Mouse (Mus musculus): ENCODE measurements around the gene Xrra1.
"Not testable (repeated sequence)": the region's sequence is repeated elsewhere in the genome, so short reads cannot be mapped to it uniquely, and the experiment has no call there.

Gene Xrra1

DNA sequence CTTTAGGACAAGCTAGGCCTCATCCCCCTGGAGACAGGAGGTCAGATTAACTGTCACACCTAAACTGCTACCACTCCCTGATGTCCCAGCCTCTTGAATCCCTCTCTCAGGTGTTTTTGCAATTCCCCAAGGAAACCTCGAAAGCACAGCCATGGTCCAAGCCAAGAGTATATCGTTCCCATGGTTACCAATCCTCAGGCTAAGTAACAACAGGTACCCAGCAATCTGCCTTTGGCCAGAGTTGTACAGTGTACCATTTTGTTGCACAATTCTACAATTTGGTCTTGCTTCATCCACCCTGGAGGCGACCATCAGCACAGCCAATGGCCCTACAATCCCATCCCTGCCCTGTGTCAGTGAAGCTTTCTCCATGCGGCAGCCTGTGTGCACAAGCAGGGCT is 38.0 kb downstream of the Xrra1 start:
- DNase-seq (ENCODE audit: low spot score in 2 of 2) = no peak

DNA sequence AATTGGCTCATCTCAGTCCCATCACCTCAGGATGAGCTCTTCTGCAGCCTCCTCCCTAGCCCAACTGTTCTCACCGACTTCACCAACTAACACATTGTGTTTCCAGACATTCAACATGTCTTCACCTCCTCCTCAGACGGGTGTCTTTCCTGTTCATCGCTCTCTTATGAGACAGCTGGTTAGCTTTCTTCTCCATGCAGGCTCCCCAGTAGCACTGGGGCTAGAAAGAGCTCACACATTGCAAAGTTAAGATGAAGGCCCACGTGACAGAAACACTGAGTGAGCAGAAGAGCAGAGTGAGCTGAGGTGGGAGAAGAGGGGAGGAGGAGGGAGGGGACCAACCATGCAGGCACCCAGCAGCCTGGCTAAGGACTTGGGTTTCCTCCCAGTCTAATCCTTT is 43.3 kb downstream of the Xrra1 start:
- no peak for DNase-seq (ENCODE audit: low spot score in 2 of 2)

GRCm38 (mm10) chr7:99902918-99903665 is 44.2 kb downstream of the Xrra1 start:
- DNase-seq (ENCODE audit: low spot score in 2 of 2) = no peak

DNA sequence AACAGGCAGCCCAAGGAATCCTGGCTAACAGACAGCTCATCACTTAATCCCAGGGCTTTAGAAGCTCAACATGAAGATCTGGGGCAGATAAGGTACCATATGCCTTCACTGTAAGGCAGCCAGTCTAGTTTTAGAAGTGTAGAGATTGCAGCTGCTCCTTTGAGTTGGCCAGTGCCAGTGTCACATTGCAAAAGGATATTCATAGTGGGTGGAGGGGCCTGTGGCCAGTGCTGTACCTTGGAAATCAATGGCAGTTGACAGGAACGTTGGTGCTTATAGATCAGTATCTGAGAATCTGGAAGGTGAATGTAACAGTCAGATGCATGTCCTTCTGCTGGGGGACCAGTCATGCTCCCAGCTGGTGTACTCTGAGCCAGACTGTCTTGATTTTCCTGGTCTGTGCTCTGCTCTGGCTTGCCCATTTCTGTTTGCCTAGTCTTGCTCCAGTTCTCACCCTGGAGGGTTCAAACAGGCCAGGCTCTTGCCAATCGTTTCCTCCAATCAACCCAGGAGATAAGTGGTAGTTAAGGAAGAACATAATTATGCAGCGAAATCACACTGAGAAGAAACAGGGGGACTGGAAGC is 45.6 kb downstream of the Xrra1 start:
- no peak for DNase-seq (ENCODE audit: low spot score in 2 of 2)

- DNase-seq (ENCODE audit: low spot score in 2 of 2) = no peak
These were observed 47.4 kb downstream of the Xrra1 start for GRCm38 (mm10) chr7:99906346-99906745.

DNA sequence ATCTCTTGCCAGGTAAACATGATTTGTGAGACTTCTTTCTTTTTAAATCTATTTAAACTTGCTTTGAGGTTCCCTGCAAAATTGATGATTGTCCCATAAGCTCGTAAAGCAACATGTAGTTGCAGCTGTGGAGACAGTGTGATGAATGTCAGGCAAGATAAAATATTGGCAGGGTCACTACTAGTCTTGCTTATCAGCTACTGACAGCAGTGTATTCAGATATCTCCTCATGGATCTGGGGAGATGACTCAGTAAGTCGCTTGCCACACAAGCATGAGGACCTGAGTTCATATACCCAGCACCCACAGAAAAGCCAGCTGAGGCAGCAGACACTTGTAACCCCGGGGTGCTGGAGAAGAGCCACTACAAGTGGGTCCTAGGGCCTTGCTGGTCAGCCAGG is 48.5 kb downstream of the Xrra1 start:
- no peak for DNase-seq (ENCODE audit: low spot score in 2 of 2)

GRCm38 (mm10) chr7:99911038-99911437 is 52.1 kb downstream of the Xrra1 start:
- DNase-seq (ENCODE audit: low spot score in 2 of 2) = no peak

DNA sequence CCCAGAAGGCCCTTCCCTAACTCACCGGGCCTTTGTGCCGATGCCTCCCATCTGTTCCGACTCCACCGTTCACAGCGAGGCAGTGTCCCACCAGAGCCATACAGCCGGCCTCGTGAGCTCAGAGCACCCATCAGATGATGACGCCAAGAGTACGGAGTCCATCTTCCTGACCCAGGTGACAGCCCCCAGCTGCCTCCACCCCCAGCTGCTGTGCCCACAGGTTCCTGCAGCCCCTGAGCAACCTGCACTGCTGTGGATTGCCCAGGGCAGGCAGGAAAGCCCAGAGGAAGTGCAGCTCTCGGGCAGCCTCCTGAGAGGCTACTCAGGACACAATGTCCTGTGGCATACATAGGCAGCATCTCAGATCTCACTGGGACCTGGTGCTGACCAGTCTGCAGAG is 55.4 kb downstream of the Xrra1 start:
- DNase-seq (ENCODE audit: low spot score in 2 of 2) = no peak

DNA sequence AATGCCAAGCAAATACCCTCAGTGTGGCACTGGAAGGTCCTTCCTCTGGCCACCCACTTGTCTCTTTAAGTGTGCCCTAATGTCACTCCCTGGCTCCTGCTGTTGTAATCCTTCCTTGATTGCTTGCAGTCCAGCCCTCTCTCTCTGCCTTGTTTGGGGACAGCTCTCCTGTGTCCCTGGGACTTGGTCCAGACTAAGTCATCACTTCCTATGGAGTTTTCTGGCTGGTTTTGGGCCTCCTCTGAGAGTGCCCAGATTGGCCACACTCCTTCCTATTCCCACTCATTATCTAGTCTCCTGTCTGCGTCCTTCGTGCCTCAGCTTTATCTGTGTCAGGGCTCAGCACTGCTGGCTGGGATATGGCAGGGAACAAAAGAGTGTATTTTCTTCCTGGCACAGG is 56.6 kb downstream of the Xrra1 start:
- no peak for DNase-seq (ENCODE audit: low spot score in 2 of 2)

DNA sequence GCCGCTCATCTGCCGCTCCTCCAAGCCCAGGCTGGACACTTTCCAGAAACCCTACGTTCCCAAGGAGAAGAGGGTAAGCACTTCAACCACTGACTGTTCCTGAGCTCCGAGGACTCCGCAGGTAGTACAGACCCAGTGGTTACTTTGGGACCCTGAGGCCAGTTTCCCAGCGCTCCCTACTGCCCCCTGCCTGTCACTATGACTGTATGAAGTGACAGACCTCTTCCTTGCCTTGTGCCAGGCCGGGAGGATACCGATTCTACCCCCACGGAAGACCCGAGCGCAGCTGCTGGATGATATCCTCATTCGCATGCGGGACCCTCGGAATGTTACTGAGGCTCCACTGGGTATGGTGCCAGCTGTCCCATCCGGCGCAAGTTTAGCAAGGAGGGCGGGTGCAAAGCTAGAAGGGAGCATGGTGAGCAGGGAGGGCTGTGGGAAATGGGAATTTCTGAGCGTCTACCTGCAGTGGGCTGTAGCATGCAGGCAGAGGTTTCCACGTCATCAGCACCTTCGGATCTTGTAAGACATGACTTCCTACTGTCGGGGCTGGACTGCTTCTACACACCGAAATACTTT is 57.9 kb downstream of the Xrra1 start:
- peak in 1 of 2 experiments; percentile 53 for DNase-seq (ENCODE audit: low spot score in 2 of 2)

DNA sequence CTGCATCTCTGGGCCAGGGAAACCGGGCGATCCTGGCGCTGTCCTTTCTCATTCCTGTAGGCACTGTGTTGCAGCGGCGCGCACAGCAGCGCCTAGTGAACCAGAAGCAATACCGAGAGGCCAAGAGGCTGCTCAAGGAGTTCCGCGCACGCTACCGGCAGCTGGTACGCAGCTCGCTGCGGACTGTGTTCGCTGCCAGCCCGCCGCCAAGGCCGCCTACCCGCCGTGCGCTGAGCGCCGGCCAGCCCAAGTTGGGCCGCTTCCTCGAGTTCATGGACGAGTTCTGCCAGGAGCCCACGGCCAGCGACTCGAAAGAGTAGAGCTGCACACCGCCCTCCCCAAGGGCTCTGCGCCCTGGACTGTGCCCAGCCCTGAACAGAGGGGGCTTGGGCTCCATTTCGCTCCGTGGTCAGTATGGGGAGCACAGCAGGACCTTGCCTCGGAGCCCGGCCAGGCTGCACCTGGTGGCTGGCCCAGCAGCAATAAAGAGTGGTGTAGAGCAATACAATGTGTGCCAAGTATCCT is 58.5 kb downstream of the Xrra1 start:
- no peak for DNase-seq (ENCODE audit: low spot score in 2 of 2)

- DNase-seq (ENCODE audit: low spot score in 2 of 2) = no peak
These were observed 60.2 kb downstream of the Xrra1 start for GRCm38 (mm10) chr7:99919164-99919563.

- no peak for DNase-seq (ENCODE audit: low spot score in 2 of 2)
These were observed 61.1 kb downstream of the Xrra1 start for GRCm38 (mm10) chr7:99919971-99920370.

DNA sequence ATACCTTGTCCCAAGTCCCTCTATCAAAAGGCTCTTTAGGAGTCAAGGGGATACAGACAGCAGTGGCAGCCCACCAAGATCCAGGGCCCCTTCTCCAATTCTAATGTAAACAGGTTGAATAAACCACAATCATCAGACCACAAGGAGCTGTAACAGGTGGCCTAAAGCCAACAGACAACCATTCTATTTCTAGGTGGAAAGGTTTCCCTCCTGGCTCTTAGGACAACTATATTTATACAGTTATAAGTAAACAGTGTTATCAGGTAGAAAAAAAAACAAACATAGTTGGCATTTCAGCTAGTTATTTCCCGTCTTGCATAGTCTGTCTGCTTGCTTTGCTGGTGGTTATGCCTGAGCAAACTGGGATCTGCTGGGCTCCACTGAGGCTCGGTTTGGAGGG is 61.5 kb downstream of the Xrra1 start:
- DNase-seq (ENCODE audit: low spot score in 2 of 2) = no peak

DNA sequence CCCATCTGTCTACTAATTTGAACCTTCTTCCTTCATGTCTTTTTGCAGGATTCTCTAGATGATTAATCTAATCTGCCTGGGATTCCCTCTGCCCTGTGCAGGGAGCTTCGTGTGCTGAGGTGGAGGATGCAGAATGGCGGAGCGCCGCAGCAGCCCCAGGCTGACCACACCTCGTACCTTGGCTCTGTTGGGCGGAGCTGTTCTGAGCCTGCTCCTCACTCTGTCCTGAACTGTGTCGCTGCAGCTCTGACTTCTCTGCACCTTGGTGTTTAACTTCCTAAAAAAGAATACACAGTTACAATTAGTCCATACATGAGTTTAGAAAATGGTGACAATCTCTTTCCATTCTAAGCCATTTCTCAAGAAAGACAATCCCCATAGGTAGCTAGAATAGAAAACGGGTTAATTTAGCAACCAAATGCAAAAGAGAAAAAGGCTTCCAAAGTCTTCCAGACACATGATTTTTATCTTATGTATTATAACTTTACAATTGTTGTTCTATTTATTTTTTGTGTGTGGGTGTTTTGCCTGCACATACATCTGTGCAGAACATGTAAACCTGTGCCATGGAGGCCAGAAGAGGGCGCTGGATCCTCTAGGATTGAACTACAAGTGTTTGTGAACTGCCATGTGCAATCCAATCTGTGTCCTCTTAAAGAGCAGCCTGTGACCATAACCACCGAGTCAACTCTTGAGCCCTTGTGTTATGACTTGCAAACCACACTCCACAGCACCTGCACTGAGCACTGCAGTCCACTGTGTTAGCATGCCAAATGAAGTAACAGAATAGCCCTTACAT is 68.2 kb downstream of the Xrra1 start:
- DNase-seq (ENCODE audit: low spot score in 2 of 2) = peak in 1 of 2 experiments; percentile 73

DNA sequence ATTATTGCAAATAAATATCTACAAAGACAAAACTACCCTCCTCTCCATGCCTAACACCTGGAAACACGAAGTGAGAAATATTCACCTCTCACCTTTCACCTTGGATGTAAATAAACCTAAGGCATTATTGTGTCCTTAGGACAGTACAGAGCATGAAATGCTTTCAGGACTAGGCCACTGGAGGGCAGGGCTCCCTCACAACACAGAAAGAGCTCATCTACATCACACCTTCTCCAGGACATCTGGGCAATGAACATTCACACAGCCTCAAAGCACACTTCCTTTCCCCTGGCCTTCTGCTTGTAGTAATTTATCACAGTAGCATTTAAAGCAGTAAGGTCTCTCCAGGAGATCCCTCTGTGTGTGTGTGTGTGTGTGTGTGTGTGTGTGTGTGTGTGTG is 76.8 kb downstream of the Xrra1 start:
- DNase-seq (ENCODE audit: low spot score in 2 of 2) = no peak

GRCm38 (mm10) chr7:99940669-99941068 is 81.8 kb downstream of the Xrra1 start:
- DNase-seq (ENCODE audit: low spot score in 2 of 2) = no peak

DNA sequence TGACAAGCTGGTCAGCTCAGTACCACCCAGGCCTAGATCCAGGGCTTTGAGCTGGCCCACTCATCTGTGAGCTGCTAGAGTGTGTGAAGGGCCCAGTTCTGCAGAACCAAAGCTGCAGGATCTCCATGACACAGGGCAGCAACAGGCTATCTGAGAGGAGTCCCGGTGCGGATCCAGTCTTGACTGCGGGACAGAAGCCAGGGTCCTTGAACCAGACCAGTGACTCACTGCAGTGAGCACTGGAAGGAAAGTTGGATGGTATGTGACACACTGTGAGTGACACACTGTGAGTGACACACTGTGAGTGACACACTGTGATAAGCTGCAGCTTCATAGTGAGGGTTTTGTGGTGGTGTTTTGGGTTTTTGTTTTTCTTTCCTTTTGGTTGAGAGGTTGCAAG is 85.6 kb downstream of the Xrra1 start:
- no peak for DNase-seq (ENCODE audit: low spot score in 2 of 2)

DNA sequence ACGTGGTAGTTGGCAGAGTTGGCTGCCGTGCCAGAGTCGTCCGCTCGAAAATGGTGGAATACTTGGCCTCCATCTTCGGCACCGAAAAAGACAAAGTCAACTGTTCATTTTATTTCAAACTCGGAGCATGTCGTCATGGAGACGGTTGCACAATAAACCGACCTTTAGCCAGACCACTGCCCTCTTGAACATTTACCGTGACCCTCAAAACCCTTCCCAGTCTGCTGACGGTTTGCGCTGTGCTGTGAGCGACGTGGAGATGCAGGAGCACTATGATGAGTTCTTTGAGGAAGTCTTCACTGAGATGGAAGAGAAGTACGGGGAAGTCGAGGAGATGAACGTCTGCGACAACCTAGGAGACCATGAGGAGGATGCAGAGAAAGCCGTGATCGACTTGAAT is 86.1 kb downstream of the Xrra1 start:
- DNase-seq (ENCODE audit: low spot score in 2 of 2) = not testable (repeated sequence)

GRCm38 (mm10) chr7:99945939-99946338 is 87.0 kb downstream of the Xrra1 start:
- DNase-seq (ENCODE audit: low spot score in 2 of 2) = no peak

GRCm38 (mm10) chr7:99946356-99946755 is 87.4 kb downstream of the Xrra1 start:
- DNase-seq (ENCODE audit: low spot score in 2 of 2) = no peak

DNA sequence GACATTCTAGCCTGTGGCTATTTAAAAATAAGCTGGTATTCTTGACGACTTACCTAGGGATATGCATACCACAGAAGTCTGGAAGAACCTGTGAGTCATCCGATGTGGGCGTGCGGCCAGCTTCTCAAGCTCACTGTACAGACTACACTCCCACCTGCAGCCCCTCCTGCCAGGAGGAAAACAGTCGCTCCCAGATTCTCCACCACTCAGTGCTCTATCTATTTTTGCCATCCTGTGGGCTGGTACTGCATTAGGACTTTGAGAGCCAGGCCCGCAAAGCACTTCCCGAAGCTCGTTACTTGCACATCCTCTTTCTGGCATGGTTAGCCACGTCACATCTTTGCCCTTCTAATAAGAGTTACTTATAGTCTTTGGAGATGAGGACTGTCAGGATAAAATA is 88.4 kb downstream of the Xrra1 start:
- no peak for DNase-seq (ENCODE audit: low spot score in 2 of 2)

All from spleen, postnatal 10 days (tissue).